Mouse (Mus musculus): ENCODE data around the gene Ctc1. TPM values are rescaled to one million over a fixed set of nuclear protein-coding genes. Genes with fewer than 3 reads are reported as not detected.
"Not testable (repeated sequence)": the region's sequence is repeated elsewhere in the genome, so short reads cannot be mapped to it uniquely, and the experiment has no call there.

The Ctc1 gene
- polyA plus RNA-seq, 2 experiments: 44.6 to 76.4 TPM

DNA sequence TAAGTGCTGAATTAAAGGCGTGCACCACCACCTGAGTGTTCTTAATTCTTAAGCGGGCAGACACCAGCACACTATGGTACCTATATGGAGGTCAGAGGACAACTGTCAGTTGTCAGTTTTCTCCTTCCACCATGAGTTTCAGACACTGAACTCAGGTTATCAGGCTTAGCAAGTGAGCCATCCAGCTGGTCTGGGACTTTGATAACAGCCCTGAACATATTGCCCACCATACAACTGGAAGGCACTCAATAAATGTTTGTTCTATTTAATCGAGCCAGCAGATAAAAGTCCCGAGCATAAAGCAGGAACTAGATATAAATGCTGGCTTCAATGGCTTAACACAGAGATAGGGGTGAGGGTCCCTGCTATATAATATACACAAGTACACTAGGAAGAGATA, 18.6 kb upstream of the Ctc1 start:
- DNase-seq (ENCODE audit: low spot score) (no peak), ATAC-seq (ENCODE audit: low FRiP score, low read depth) (no peak)
- Histone ChIP-seq H3K4me3 (replicated peaks; ENCODE audit: low read length) (no peak overlapping the region), H3K27me3 (ENCODE audit: control insufficient read depth, insufficient read depth, low read length) (no peaks in the 10 kb centered on the region), H3K27ac (replicated peaks; ENCODE audit: low read depth, low read length) (no peak overlapping the region), H3K36me3 (ENCODE audit: control insufficient read depth, insufficient read depth, low read length) (peaks cover 94% of the 10 kb centered on the region), H3K9ac (ENCODE audit: low read depth, low read length, severe bottlenecking) (no peak overlapping the region), H3K9me3 (ENCODE audit: control insufficient read depth, low read length) (no peaks in the 10 kb centered on the region), H3K4me2 (replicated peaks; ENCODE audit: low read depth, low read length, severe bottlenecking) (no peak overlapping the region), H3K4me1 (ENCODE audit: control insufficient read depth, insufficient read depth, low read length) (no peaks in the 10 kb centered on the region)
- 95% methylated on average over 4 of the region's 4 CpGs for WGBS
- no peak for TF ChIP-seq POLR2A (IDR thresholded peaks at IDR 0.05; ENCODE audit: borderline replicate concordance, extremely low read depth, insufficient read depth, insufficient read length)

DNA sequence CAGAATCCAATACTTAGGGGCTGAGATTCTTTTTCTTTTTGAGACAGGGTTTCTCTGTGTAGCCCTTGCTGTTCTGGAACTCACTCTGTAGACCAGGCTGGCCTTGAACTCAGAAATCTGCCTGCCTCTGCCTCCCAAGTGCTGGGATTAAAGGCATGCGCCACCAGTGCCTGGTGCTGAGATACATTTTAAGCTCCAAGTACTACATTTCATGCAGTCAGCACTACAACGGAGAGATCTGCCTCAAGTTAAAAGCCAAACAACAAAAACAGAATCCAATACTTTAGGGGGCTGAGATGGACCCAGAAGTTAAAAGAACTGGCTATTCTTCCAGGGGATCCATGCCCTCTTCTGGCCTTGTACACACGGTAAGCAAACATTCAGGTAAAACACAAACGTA, 12.9 kb upstream of the Ctc1 start:
- not testable (repeated sequence) for H3K4me3 ChIP-seq (replicated peaks; ENCODE audit: low read length); DNase-seq (ENCODE audit: low spot score); H3K27ac ChIP-seq (replicated peaks; ENCODE audit: low read depth, low read length); H3K4me2 ChIP-seq (replicated peaks; ENCODE audit: low read depth, low read length, severe bottlenecking); H3K9me3 ChIP-seq (ENCODE audit: control insufficient read depth, low read length); H3K27me3 ChIP-seq (ENCODE audit: control insufficient read depth, insufficient read depth, low read length); ATAC-seq (ENCODE audit: low FRiP score, low read depth); H3K4me1 ChIP-seq (ENCODE audit: control insufficient read depth, insufficient read depth, low read length); H3K9ac ChIP-seq (ENCODE audit: low read depth, low read length, severe bottlenecking)
- WGBS: 94% methylated on average over 4 of the region's 4 CpGs
- peaks cover 56% of the 10 kb centered on the region for H3K36me3 ChIP-seq (ENCODE audit: control insufficient read depth, insufficient read depth, low read length)

DNA sequence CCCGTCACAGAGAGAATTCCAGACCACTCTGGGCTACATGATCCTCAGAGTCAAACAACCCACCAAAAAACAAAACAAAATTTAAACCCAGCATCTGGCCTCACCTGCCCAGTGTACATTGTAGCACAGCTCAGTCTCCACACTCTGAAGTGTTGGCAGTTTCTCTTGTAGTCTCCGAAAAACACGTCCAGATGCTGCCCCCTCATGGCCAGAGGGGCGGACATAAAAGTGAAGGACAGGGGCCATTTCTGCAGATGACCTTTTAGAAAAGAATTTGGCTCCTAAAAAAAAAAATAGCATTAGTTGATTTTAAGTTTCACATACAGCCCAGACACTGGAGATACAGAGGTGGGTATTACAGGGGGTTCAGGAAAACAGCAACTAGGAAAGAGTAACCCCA, 12.1 kb upstream of the Ctc1 start:
- TF ChIP-seq POLR2A (IDR thresholded peaks at IDR 0.05; ENCODE audit: borderline replicate concordance, extremely low read depth, insufficient read depth, insufficient read length): no peak
- no peak overlapping the region for H3K4me2 ChIP-seq (replicated peaks; ENCODE audit: low read depth, low read length, severe bottlenecking)
- DNase-seq (ENCODE audit: low spot score) (no peak), ATAC-seq (ENCODE audit: low FRiP score, low read depth) (no peak)
- H3K9me3 ChIP-seq (ENCODE audit: control insufficient read depth, low read length): no peaks in the 10 kb centered on the region
- peaks cover 48% of the 10 kb centered on the region for H3K36me3 ChIP-seq (ENCODE audit: control insufficient read depth, insufficient read depth, low read length)
- H3K4me1 ChIP-seq (ENCODE audit: control insufficient read depth, insufficient read depth, low read length): peaks cover 6% of the 10 kb centered on the region
- H3K4me3 ChIP-seq (replicated peaks; ENCODE audit: low read length): no peak overlapping the region
- no peaks in the 10 kb centered on the region for H3K27me3 ChIP-seq (ENCODE audit: control insufficient read depth, insufficient read depth, low read length)
- WGBS: 63% methylated on average over 4 of the region's 4 CpGs
- no peak overlapping the region for H3K27ac ChIP-seq (replicated peaks; ENCODE audit: low read depth, low read length)
- no peak overlapping the region for H3K9ac ChIP-seq (ENCODE audit: low read depth, low read length, severe bottlenecking)

DNA sequence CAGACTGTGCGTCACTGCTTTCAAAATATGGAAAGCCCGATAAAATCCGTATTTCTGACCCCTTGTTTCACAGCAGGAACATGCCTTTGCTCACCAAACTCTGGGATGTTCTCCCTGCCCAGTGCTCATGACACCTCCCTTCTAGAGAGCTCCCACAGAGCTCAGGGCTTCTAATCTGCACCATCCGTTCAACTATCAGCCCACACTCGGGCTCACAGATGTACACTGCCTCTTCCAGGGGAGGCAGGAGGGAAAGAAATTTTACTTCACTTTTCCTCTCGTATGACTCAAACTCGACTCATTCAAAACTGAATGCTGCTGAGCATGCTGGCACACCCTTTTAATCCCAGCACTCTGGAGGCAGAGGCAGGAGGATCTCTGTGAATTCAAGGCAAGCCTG, 10.5 kb upstream of the Ctc1 start:
- TF ChIP-seq POLR2A (IDR thresholded peaks at IDR 0.05; ENCODE audit: borderline replicate concordance, extremely low read depth, insufficient read depth, insufficient read length): no peak
- no peak overlapping the region for H3K9ac ChIP-seq (ENCODE audit: low read depth, low read length, severe bottlenecking)
- H3K4me3 ChIP-seq (replicated peaks; ENCODE audit: low read length): no peak overlapping the region
- no peaks in the 10 kb centered on the region for H3K9me3 ChIP-seq (ENCODE audit: control insufficient read depth, low read length)
- peaks cover 6% of the 10 kb centered on the region for H3K4me1 ChIP-seq (ENCODE audit: control insufficient read depth, insufficient read depth, low read length)
- WGBS: 85% methylated on average over 7 of the region's 7 CpGs
- H3K27ac ChIP-seq (replicated peaks; ENCODE audit: low read depth, low read length): no peak overlapping the region
- ATAC-seq (ENCODE audit: low FRiP score, low read depth) (no peak), DNase-seq (ENCODE audit: low spot score) (no peak)
- no peaks in the 10 kb centered on the region for H3K27me3 ChIP-seq (ENCODE audit: control insufficient read depth, insufficient read depth, low read length)
- H3K36me3 ChIP-seq (ENCODE audit: control insufficient read depth, insufficient read depth, low read length): peaks cover 33% of the 10 kb centered on the region
- H3K4me2 ChIP-seq (replicated peaks; ENCODE audit: low read depth, low read length, severe bottlenecking): no peak overlapping the region

DNA sequence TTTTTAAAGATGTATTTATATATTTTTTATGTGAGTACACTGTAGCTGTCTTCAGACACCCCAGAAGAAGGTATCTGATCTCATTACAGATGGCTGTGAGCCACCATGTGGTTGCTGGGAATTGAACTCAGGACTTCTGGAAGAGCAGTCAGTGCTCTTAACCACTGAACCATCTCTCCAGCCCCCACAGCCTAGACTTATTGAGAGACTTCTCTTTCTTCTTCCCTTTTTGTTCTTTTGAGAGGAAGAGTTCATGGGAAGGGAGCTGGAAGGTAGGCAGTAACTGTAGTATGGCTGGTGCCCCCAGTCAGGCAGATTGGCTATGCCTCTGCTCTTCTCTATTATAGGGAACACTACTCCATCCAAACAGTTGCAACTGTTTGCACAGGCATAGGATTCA, 9.1 kb upstream of the Ctc1 start:
- H3K36me3 ChIP-seq (ENCODE audit: control insufficient read depth, insufficient read depth, low read length): peaks cover 19% of the 10 kb centered on the region
- not testable (repeated sequence) for H3K4me1 ChIP-seq (ENCODE audit: control insufficient read depth, insufficient read depth, low read length); H3K9ac ChIP-seq (ENCODE audit: low read depth, low read length, severe bottlenecking); DNase-seq (ENCODE audit: low spot score); ATAC-seq (ENCODE audit: low FRiP score, low read depth); H3K9me3 ChIP-seq (ENCODE audit: control insufficient read depth, low read length); H3K27me3 ChIP-seq (ENCODE audit: control insufficient read depth, insufficient read depth, low read length); H3K27ac ChIP-seq (replicated peaks; ENCODE audit: low read depth, low read length); H3K4me2 ChIP-seq (replicated peaks; ENCODE audit: low read depth, low read length, severe bottlenecking); H3K4me3 ChIP-seq (replicated peaks; ENCODE audit: low read length)

Measured in limb, embryonic 14.5 days (tissue).